Mouse (Mus musculus): Measurements from ENCODE around the gene Cltc. TPM values are rescaled to one million over a fixed set of nuclear protein-coding genes. Genes with fewer than 3 reads are reported as not detected.

The Cltc gene
- polyA plus RNA-seq, 1 experiment from 2014 or later: 220 TPM

GRCm38 (mm10) chr11:86734241-86734939 is 23.0 kb downstream of the Cltc start:
- no peak for ATAC-seq (ENCODE audit: low FRiP score, low TSS enrichment)
- Histone ChIP-seq H3K27me3 (ENCODE audit: control insufficient read depth, insufficient read depth, low read length) (no peaks in the 10 kb centered on the region), H3K4me1 (ENCODE audit: control insufficient read depth, insufficient read depth, low read length) (no peaks in the 10 kb centered on the region), H3K9me3 (ENCODE audit: control insufficient read depth, low read length) (no peaks in the 10 kb centered on the region), H3K9ac (replicated peaks; ENCODE audit: low read length) (no peak overlapping the region), H3K4me2 (ENCODE audit: low read length) (no peak overlapping the region), H3K27ac (replicated peaks; ENCODE audit: low read depth, low read length) (no peak overlapping the region), H3K4me3 (replicated peaks; ENCODE audit: low read depth, low read length) (no peak overlapping the region), H3K36me3 (ENCODE audit: control insufficient read depth, insufficient read depth, low read length) (peaks cover 34% of the 10 kb centered on the region)
- peak; percentile 23 for DNase-seq
- WGBS: 46% methylated on average over 10 of the region's 10 CpGs

DNA sequence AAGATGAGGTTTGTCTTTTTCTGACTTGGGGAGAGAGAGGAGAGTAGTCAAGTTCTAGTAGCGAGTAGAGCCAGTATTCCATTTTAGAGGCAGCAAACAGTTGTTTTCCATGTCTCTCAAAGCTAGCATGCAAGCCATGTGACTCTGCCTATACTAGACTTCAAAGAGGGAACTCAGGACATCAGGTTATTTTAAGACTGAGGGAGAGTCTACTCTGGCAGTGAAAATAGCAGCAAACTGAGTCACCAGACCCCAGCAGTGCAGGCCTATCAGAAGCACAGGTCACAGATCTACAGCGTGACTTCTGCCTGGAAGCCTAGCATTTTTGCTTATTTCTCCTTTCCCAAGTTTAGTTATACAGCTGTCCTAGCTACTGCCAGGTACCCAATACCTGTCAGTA is 25.9 kb downstream of the Cltc start:
- no peak for ATAC-seq (ENCODE audit: low FRiP score, low TSS enrichment)
- Histone ChIP-seq H3K9me3 (ENCODE audit: control insufficient read depth, low read length) (no peaks in the 10 kb centered on the region), H3K4me2 (ENCODE audit: low read length) (no peak overlapping the region), H3K27me3 (ENCODE audit: control insufficient read depth, insufficient read depth, low read length) (no peaks in the 10 kb centered on the region), H3K4me1 (ENCODE audit: control insufficient read depth, insufficient read depth, low read length) (no peaks in the 10 kb centered on the region), H3K9ac (replicated peaks; ENCODE audit: low read length) (no peak overlapping the region), H3K4me3 (replicated peaks; ENCODE audit: low read depth, low read length) (no peak overlapping the region), H3K27ac (replicated peaks; ENCODE audit: low read depth, low read length) (no peak overlapping the region), H3K36me3 (ENCODE audit: control insufficient read depth, insufficient read depth, low read length) (peaks cover 54% of the 10 kb centered on the region)
- DNase-seq: no peak
- 95% methylated on average over 2 of the region's 2 CpGs for WGBS

- Histone ChIP-seq H3K4me3 (replicated peaks; ENCODE audit: low read depth, low read length) (no peak overlapping the region), H3K36me3 (ENCODE audit: control insufficient read depth, insufficient read depth, low read length) (peaks cover 71% of the 10 kb centered on the region), H3K9ac (replicated peaks; ENCODE audit: low read length) (no peak overlapping the region), H3K27ac (replicated peaks; ENCODE audit: low read depth, low read length) (no peak overlapping the region), H3K4me2 (ENCODE audit: low read length) (no peak overlapping the region), H3K27me3 (ENCODE audit: control insufficient read depth, insufficient read depth, low read length) (no peaks in the 10 kb centered on the region), H3K4me1 (ENCODE audit: control insufficient read depth, insufficient read depth, low read length) (no peaks in the 10 kb centered on the region), H3K9me3 (ENCODE audit: control insufficient read depth, low read length) (no peaks in the 10 kb centered on the region)
- no peak for DNase-seq
- no peak for ATAC-seq (ENCODE audit: low FRiP score, low TSS enrichment)
Measured at GRCm38 (mm10) chr11:86725607-86726006, 31.8 kb downstream of the Cltc start.

DNA sequence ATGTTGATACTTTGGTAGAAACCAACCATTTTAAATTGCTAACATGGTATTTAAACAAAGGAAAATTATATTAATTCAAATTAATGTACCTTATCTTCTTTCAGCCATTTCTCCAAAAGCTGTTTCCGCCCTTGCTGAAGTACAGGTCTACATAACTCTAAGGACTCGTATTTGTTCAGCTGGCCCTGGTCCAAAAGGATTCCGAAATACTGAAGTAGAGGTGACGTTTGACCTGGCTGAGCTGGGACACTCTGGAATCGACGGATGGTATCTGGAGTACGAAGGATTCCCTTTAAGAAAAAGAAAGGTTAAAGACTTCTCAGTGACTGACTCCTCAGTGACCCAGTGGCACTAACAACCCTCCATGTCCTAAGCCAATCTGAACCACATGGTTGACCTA is 32.4 kb downstream of the Cltc start:
- Histone ChIP-seq H3K36me3 (ENCODE audit: control insufficient read depth, insufficient read depth, low read length) (peaks cover 73% of the 10 kb centered on the region), H3K27me3 (ENCODE audit: control insufficient read depth, insufficient read depth, low read length) (no peaks in the 10 kb centered on the region), H3K4me2 (ENCODE audit: low read length) (no peak overlapping the region), H3K9ac (replicated peaks; ENCODE audit: low read length) (no peak overlapping the region), H3K4me1 (ENCODE audit: control insufficient read depth, insufficient read depth, low read length) (no peaks in the 10 kb centered on the region), H3K27ac (replicated peaks; ENCODE audit: low read depth, low read length) (no peak overlapping the region), H3K9me3 (ENCODE audit: control insufficient read depth, low read length) (no peaks in the 10 kb centered on the region), H3K4me3 (replicated peaks; ENCODE audit: low read depth, low read length) (no peak overlapping the region)
- ATAC-seq (ENCODE audit: low FRiP score, low TSS enrichment) (no peak), DNase-seq (no peak)
- 96% methylated on average over 7 of the region's 7 CpGs for WGBS

DNA sequence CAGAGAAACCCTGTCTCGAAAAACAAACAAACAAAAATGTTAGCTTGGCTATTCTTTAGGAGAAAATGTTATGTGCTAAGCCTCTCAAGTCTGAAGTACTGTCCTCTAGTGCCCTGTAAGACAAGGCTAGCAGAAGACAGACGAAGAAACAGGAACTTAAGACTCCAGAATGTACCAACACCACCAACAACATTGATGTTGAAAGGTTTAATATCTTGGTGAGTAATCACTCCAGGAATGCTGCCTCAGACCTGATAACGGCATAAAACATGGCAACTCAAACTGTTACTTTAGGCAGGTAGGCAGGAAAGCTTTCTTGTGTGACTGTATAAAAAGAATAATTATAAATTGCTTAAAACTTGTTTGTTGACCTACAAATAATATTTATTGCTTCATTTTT is 33.4 kb downstream of the Cltc start:
- H3K36me3 ChIP-seq (ENCODE audit: control insufficient read depth, insufficient read depth, low read length): peaks cover 74% of the 10 kb centered on the region
- H3K4me1 ChIP-seq (ENCODE audit: control insufficient read depth, insufficient read depth, low read length): no peaks in the 10 kb centered on the region
- H3K4me2 ChIP-seq (ENCODE audit: low read length): no peak overlapping the region
- 90% methylated on average over 3 of the region's 3 CpGs for WGBS
- no peaks in the 10 kb centered on the region for H3K27me3 ChIP-seq (ENCODE audit: control insufficient read depth, insufficient read depth, low read length)
- DNase-seq (no peak), ATAC-seq (ENCODE audit: low FRiP score, low TSS enrichment) (no peak)
- H3K9me3 ChIP-seq (ENCODE audit: control insufficient read depth, low read length): no peaks in the 10 kb centered on the region
- H3K27ac ChIP-seq (replicated peaks; ENCODE audit: low read depth, low read length): no peak overlapping the region
- no peak overlapping the region for H3K4me3 ChIP-seq (replicated peaks; ENCODE audit: low read depth, low read length)
- H3K9ac ChIP-seq (replicated peaks; ENCODE audit: low read length): no peak overlapping the region

DNA sequence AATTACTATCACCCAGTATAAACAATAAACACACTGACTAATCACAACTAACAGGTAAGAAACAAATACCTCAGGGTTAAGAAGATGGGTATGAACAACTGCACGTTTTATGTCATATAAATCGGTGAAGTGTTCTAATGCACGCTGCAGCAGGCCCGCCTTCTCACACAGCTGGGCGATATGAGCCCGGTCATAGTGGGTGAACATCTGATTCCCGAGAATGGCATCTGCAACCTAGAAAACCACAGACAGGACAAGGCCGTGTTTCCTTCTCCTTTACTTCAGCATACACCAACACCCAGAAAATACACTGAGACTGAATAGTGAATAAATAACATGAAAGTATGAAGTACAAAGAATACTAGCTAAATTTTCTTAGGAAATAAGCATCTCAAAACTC is 38.0 kb downstream of the Cltc start:
- H3K36me3 ChIP-seq (ENCODE audit: control insufficient read depth, insufficient read depth, low read length): peaks cover 79% of the 10 kb centered on the region

GRCm38 (mm10) chr11:86718369-86718768 is 39.0 kb downstream of the Cltc start:
- no peak for DNase-seq
- no peak overlapping the region for H3K27ac ChIP-seq (replicated peaks; ENCODE audit: low read depth, low read length)
- H3K36me3 ChIP-seq (ENCODE audit: control insufficient read depth, insufficient read depth, low read length): peaks cover 77% of the 10 kb centered on the region
- no peak overlapping the region for H3K4me3 ChIP-seq (replicated peaks; ENCODE audit: low read depth, low read length)
- H3K27me3 ChIP-seq (ENCODE audit: control insufficient read depth, insufficient read depth, low read length): no peaks in the 10 kb centered on the region
- WGBS: 99% methylated on average over 3 of the region's 3 CpGs
- no peak overlapping the region for H3K9ac ChIP-seq (replicated peaks; ENCODE audit: low read length)
- H3K4me2 ChIP-seq (ENCODE audit: low read length): no peak overlapping the region
- H3K9me3 ChIP-seq (ENCODE audit: control insufficient read depth, low read length): no peaks in the 10 kb centered on the region
- H3K4me1 ChIP-seq (ENCODE audit: control insufficient read depth, insufficient read depth, low read length): no peaks in the 10 kb centered on the region
- ATAC-seq (ENCODE audit: low FRiP score, low TSS enrichment): no peak

More for the DNA sequence above, 38.0 kb downstream of the Cltc start:
- WGBS: 94% methylated on average over 8 of the region's 8 CpGs
- no peaks in the 10 kb centered on the region for H3K4me1 ChIP-seq (ENCODE audit: control insufficient read depth, insufficient read depth, low read length)
- no peak overlapping the region for H3K27ac ChIP-seq (replicated peaks; ENCODE audit: low read depth, low read length)
- DNase-seq (no peak), ATAC-seq (ENCODE audit: low FRiP score, low TSS enrichment) (no peak)
- no peaks in the 10 kb centered on the region for H3K27me3 ChIP-seq (ENCODE audit: control insufficient read depth, insufficient read depth, low read length)
- H3K4me3 ChIP-seq (replicated peaks; ENCODE audit: low read depth, low read length): no peak overlapping the region
- H3K4me2 ChIP-seq (ENCODE audit: low read length): no peak overlapping the region
- H3K9ac ChIP-seq (replicated peaks; ENCODE audit: low read length): no peak overlapping the region
- no peaks in the 10 kb centered on the region for H3K9me3 ChIP-seq (ENCODE audit: control insufficient read depth, low read length)

DNA sequence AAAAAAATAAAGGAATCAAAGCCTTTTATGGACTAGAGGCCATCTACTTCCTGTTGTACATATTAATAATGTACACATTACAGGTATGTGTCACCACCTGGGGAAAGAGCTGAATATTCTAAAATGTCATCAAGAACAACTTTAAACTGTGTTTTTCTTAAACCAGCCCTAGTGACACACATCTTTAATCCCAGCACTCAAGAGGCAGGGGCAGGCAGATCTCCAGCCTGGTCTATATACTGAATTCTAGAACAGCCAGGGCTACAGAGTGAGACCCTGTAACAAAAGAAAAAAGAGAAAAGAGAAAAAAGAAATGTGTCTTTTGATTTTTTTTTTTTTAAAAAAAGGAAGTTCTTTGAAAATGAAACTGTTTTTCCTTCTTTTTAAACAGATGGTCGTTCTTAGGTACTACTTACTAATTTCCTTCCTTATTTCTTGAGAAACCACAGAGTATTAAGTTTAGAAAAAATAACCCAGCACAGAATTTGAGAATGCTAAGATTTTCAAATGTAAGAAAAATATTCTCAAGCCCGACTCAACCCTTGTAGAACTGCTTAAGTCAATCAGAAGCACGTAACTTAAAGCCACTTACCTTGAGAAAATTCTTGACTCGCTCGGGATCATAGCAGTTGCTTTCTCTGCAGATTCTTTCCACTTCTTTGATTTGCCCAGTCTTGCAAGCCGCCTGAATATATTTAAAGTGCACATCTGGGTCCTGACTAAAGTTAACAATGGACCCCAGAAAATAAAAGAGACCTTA is 39.9 kb downstream of the Cltc start:
- 89% methylated on average over 6 of the region's 6 CpGs for WGBS
- H3K4me2 ChIP-seq (ENCODE audit: low read length): no peak overlapping the region
- ATAC-seq (ENCODE audit: low FRiP score, low TSS enrichment) (no peak), DNase-seq (no peak)
- H3K27me3 ChIP-seq (ENCODE audit: control insufficient read depth, insufficient read depth, low read length): no peaks in the 10 kb centered on the region
- H3K27ac ChIP-seq (replicated peaks; ENCODE audit: low read depth, low read length): no peak overlapping the region
- H3K4me3 ChIP-seq (replicated peaks; ENCODE audit: low read depth, low read length): no peak overlapping the region
- no peak overlapping the region for H3K9ac ChIP-seq (replicated peaks; ENCODE audit: low read length)
- no peaks in the 10 kb centered on the region for H3K4me1 ChIP-seq (ENCODE audit: control insufficient read depth, insufficient read depth, low read length)
- H3K36me3 ChIP-seq (ENCODE audit: control insufficient read depth, insufficient read depth, low read length): peaks cover 74% of the 10 kb centered on the region
- no peaks in the 10 kb centered on the region for H3K9me3 ChIP-seq (ENCODE audit: control insufficient read depth, low read length)

DNA sequence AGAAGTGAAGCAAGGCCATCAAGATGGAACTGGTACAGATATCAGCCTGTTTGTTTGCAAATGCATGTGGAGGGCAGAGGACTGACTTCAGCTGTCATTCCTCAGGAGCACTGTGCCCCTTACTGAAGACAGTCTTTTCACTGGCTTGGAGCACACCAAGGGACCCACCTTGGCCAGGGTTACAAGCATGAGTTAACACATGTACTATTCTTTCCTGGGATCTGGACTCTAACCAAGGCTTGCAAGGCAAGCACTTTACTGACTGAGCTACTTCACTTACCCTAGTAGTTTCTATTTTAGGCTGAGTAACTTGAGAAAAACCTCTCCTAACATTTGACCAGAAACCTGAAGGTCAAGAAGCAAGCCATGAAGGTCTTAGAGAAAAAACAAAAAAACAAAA is 42.8 kb downstream of the Cltc start:
- peaks cover 79% of the 10 kb centered on the region for H3K36me3 ChIP-seq (ENCODE audit: control insufficient read depth, insufficient read depth, low read length)
- H3K4me2 ChIP-seq (ENCODE audit: low read length): no peak overlapping the region
- no peak overlapping the region for H3K27ac ChIP-seq (replicated peaks; ENCODE audit: low read depth, low read length)
- no peaks in the 10 kb centered on the region for H3K27me3 ChIP-seq (ENCODE audit: control insufficient read depth, insufficient read depth, low read length)
- H3K9ac ChIP-seq (replicated peaks; ENCODE audit: low read length): no peak overlapping the region
- no peak overlapping the region for H3K4me3 ChIP-seq (replicated peaks; ENCODE audit: low read depth, low read length)
- DNase-seq: no peak
- no peak for ATAC-seq (ENCODE audit: low FRiP score, low TSS enrichment)
- H3K9me3 ChIP-seq (ENCODE audit: control insufficient read depth, low read length): no peaks in the 10 kb centered on the region
- H3K4me1 ChIP-seq (ENCODE audit: control insufficient read depth, insufficient read depth, low read length): no peaks in the 10 kb centered on the region
